Mouse (Mus musculus) megakaryocyte, embryonic 14.5 days (primary cell): ENCODE measurements at regions not wholly inside any gene's neighbourhood (a gene's known extent, or its start where the extent isn't known, plus 50 kb on each side); places are given as distances from the start of the nearest gene placed in this dataset.

Experiments
- H3K27me3 ChIP-seq: replicated peaks from 2 replicates; pipeline ENCODE3; 2012; ENCODE audit warnings: inconsistent platforms
- H3K36me3 ChIP-seq: replicated peaks from 2 replicates; pipeline ENCODE3; 2012; ENCODE audit warnings: low read length, inconsistent platforms, mixed read lengths
- H3K4me1 ChIP-seq: 2 replicates; pipeline ENCODE4 v1.6.1; 2012; ENCODE audit warnings: inconsistent platforms
- H3K4me3 ChIP-seq: replicated peaks from 2 replicates; pipeline ENCODE3; 2012; ENCODE audit warnings: moderate library complexity, mild to moderate bottlenecking, inconsistent platforms
- H3K9me3 ChIP-seq: 2 replicates; pipeline ENCODE4 v1.6.1; 2012; ENCODE audit warnings: inconsistent platforms
- FLI1 ChIP-seq: IDR thresholded peaks from 2 replicates; pipeline ENCODE4 v1.6.1; 2012; ENCODE audit warnings: low read length, inconsistent platforms, mixed read lengths
- GATA1 ChIP-seq: IDR thresholded peaks from 3 replicates; pipeline ENCODE4 v1.6.1; 2012; ENCODE audit warnings: mixed read lengths, low read length, inconsistent platforms, borderline replicate concordance

DNA sequence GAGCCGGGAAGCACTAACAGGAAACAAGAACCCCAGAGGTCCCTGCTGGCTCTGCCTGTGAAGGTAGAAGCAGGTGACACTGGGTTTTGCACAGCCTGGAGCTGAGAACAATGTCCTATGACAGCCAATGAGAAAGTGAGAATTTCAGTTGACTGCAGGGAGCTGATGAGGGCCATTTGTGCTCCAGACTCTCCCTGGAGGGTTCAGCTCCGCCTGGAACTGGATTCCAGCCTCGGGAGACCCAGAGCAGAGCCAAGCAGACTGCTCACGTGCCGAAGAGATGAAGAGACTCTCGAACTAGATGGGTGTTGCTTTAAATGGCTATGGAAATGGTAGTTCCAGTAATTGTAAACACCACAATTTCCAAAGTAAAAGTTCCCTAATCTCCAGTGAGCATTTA is 93.5 kb downstream of the Cand1 start:
- Histone ChIP-seq H3K9me3 (peaks cover 2% of the 10 kb centered on the region; the same call in 1 of the 2 replicates), H3K36me3 (no peaks in the 10 kb centered on the region), H3K4me3 (no peak overlapping the region), H3K4me1 (peaks cover 11% of the 10 kb centered on the region), H3K27me3 (no peaks in the 10 kb centered on the region)
- TF ChIP-seq GATA1 = no peak

DNA sequence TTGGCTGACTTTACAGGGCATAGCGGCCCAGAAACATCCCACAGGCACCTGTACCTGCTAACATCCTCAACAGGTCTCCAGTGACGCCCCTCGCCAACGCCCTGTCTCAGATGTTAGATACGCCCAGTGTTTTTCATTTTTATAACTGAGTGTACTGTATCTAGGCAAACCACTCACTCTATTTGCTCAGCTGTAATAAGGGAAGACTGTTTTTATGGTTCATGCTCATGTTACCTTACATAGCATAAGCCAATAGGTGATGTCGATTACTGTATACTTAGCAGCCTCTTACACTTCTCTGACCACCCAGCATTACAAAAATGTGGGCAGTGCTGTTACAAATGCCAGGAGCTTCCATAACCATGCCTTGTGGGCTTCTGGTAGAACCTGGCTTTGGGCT is 97.0 kb downstream of the Cand1 start:
- Histone ChIP-seq H3K9me3 (peaks cover 3% of the 10 kb centered on the region; the same call in 1 of the 2 replicates), H3K4me3 (no peak overlapping the region), H3K36me3 (no peaks in the 10 kb centered on the region), H3K27me3 (no peaks in the 10 kb centered on the region), H3K4me1 (peaks cover 15% of the 10 kb centered on the region)
- no peak for TF ChIP-seq FLI1
- TF ChIP-seq GATA1 = no peak

DNA sequence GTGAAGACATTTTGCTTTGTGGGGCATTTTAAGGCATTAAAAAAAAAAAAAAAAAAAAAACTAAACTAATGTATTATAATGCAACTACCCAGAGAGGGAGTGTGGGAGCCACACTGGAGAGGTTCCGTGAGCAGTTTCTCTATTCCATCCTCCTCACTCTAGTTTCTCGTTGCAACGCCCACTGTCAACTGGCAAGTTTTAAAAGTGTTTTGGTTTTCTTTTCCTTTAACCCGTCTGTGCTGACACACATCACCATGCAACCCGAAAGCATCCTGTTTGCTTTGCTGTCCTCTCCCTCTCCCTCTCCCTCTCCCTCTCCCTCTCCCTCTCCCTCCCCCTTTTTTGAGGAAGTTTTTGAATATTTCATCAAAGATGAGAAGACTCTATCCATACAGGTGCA is 97.5 kb downstream of the Cand1 start:
- no peak overlapping the region for H3K4me3 ChIP-seq
- peaks cover 3% of the 10 kb centered on the region; the same call in 1 of the 2 replicates for H3K9me3 ChIP-seq
- no peaks in the 10 kb centered on the region for H3K27me3 ChIP-seq
- no peak for TF ChIP-seq GATA1
- no peak for TF ChIP-seq FLI1
- peaks cover 15% of the 10 kb centered on the region for H3K4me1 ChIP-seq
- no peaks in the 10 kb centered on the region for H3K36me3 ChIP-seq

DNA sequence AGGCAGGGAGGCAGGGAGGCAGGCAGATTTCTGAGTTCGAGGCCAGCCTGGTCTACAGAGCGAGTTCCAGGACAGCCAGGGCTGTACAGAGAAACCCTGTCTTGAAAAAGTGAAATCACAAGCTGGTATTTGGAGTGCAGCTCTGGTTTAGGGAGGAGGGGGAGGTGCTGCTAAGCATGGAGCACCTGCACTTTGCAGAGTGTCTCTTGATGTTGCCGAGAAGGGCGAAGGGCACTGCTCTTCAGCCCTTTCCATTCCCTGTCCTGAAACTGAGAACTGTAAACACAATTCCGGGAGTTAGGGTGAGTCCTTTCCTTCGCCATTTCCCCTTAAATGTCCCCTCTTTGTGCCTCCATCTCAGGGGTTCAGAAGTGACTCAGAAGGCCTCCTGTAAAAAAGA is 101.6 kb downstream of the Cand1 start:
- TF ChIP-seq FLI1 (no peak), GATA1 (no peak)
- H3K36me3 ChIP-seq = no peaks in the 10 kb centered on the region
- no peak overlapping the region for H3K4me3 ChIP-seq

DNA sequence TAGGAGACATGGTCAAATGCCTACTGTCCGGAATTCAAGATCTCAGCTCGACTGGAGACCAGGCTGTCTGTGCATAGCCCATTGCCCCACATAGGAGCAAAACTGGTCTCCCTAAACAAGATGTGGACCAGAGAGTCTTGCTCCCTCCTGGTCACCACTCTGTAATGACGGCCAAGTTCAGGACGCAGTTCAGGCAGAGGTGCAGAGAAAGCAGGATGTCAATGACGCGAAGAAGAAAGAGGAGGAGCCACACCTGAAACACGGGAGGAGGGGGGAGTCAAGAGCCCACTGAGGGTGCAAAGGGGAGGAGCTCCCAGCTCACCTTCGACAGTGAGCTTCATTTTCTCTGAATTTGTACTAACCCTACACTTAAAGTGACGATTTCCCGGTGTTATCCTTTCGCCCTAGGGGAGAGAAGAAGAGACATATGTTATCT is 104.3 kb downstream of the Cand1 start:
- Histone ChIP-seq H3K9me3 (peaks cover 6% of the 10 kb centered on the region; the same call in 1 of the 2 replicates), H3K4me1 (peaks cover 27% of the 10 kb centered on the region), H3K4me3 (no peak overlapping the region), H3K27me3 (no peaks in the 10 kb centered on the region), H3K36me3 (peaks cover 3% of the 10 kb centered on the region)
- TF ChIP-seq GATA1 = no peak
- TF ChIP-seq FLI1 = no peak

More for the DNA sequence above, 101.6 kb downstream of the Cand1 start:
- peaks cover 31% of the 10 kb centered on the region for H3K4me1 ChIP-seq
- no peaks in the 10 kb centered on the region for H3K27me3 ChIP-seq
- peaks cover 3% of the 10 kb centered on the region; the same call in 1 of the 2 replicates for H3K9me3 ChIP-seq

DNA sequence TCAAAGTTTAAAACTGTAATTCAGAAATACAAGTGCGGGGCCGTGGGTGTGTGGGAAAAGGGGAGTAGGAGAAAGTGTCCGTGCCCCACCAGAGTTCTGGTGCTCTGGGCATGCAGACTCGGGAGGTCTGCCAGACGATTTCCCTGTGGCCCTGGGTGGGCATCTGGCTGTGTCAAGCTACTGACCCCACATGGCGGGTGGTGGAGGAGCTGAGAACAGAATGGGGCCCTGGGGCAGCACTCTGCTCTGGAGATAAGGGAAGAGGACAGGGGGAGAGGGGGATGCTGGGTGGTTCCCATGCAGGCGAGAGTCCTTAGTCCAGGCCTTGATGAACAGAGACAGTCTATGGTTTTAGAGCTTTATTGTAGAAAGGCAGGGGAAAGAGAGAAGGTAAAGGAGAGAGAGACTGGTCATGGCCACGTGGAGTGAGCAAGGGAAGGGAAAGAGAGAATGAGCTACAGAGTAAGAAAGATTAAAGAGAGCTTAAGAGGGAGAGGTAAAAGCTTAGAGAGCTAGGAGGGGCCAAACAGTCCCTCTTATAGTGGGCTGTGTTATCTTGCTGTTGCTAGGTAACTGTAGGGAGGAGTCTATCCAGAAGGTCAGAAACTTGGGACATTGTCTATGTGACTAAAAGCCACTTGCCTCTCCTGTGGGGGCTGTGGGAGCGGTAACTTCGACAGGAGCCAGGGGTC is 104.9 kb downstream of the Cand1 start:
- Histone ChIP-seq H3K36me3 (peaks cover 3% of the 10 kb centered on the region), H3K9me3 (peaks cover 6% of the 10 kb centered on the region; the same call in 1 of the 2 replicates), H3K27me3 (no peaks in the 10 kb centered on the region), H3K4me1 (peaks cover 31% of the 10 kb centered on the region), H3K4me3 (no peak overlapping the region)
- TF ChIP-seq GATA1 = no peak
- no peak for TF ChIP-seq FLI1

DNA sequence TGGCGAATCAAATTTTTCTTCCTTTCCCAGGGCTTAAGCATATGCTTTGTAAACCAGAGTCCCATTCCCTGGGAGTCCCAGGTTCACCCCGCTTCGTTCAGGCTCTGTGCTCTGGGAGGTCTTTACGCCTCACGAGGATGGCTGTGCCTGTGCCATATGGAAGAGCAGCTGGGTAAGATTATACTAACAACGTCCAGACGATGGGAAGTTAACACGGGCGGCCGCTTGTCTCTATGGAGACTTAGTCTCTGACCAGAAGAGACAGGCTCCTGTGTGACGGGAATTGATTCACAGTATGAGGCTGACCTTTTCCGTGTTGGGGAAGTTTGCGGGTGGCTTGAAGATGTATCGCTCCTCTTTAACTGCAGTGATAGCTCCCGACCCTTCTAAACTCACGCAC is 107.9 kb downstream of the Cand1 start:
- no peak for TF ChIP-seq FLI1
- TF ChIP-seq GATA1 = no peak
- Histone ChIP-seq H3K36me3 (peaks cover 3% of the 10 kb centered on the region), H3K9me3 (peaks cover 6% of the 10 kb centered on the region; the same call in 1 of the 2 replicates), H3K27me3 (no peaks in the 10 kb centered on the region), H3K4me1 (peaks cover 55% of the 10 kb centered on the region), H3K4me3 (no peak overlapping the region)

DNA sequence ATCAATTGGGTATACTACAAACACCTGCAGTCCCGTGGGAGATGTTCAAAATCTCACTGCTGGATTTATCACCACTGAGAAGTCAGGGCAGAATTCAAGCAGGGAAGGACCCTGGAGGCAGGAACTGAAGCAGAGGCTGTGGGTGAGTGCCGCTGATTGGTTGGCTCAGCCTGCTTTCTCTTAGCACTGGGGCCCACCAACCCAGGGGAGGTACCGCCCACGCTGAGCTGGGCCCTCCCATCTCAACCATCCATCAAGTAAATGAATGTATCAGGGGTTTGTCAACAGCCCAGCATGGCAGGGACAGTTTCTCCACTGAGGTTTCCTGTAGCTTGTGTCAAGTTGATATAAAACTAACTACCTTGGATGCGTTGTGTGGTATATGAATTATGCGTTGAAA is 109.2 kb downstream of the Cand1 start:
- peaks cover 3% of the 10 kb centered on the region for H3K36me3 ChIP-seq
- H3K4me1 ChIP-seq = peaks cover 56% of the 10 kb centered on the region
- H3K27me3 ChIP-seq = no peaks in the 10 kb centered on the region
- no peak overlapping the region for H3K4me3 ChIP-seq
- H3K9me3 ChIP-seq = peaks cover 6% of the 10 kb centered on the region; the same call in 1 of the 2 replicates
- no peak for TF ChIP-seq GATA1
- TF ChIP-seq FLI1 = no peak

DNA sequence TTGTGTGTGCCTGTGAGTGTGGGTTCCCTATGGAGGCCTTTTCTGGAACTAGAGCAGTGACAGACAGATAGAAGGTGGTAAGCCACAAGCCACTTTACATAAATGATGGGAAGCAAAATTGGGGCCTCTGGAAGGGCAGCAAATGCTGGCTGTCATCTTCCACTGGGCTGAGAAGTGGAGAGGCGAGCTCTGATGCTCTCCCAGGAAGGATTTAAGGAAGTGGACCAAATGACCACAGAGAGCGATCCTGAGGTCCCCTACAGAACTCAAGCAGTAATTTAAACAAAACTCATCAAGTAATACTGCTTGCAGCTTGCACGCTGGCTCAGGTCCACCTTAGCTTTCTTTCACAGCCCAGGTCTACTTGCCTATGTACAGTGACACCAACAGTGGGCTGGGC is 111.8 kb downstream of the Cand1 start:
- no peak for TF ChIP-seq GATA1
- TF ChIP-seq FLI1 = no peak
- Histone ChIP-seq H3K36me3 (peaks cover 3% of the 10 kb centered on the region), H3K4me1 (peaks cover 38% of the 10 kb centered on the region), H3K4me3 (no peak overlapping the region), H3K9me3 (peaks cover 7% of the 10 kb centered on the region), H3K27me3 (no peaks in the 10 kb centered on the region)

DNA sequence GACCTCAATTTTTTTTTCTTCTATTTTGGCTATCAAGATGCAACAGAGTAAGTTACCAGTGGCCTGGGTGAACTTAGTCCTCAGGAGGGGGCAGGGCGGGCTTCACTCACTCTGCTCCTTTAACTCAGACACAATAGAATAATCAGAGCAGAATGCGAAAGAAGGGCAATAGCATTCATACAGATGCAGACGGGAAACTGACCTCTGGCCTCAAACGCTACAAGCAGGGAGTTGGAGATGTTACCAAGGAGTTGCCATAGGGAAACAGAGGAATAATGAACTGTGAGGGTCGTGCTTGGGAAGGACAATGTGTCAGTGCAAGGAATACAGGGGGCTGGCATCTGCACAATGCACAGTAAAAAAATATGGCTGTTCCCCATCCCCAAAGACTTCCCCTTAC is 116.3 kb downstream of the Cand1 start:
- Histone ChIP-seq H3K36me3 (peaks cover 22% of the 10 kb centered on the region), H3K4me1 (peaks cover 17% of the 10 kb centered on the region), H3K27me3 (no peaks in the 10 kb centered on the region), H3K9me3 (peaks cover 28% of the 10 kb centered on the region), H3K4me3 (no peak overlapping the region)
- no peak for TF ChIP-seq FLI1
